Mouse (Mus musculus) limb, embryonic 14.5 days (tissue): ENCODE data around the gene Ppp1cc. TPM values are rescaled to one million over a fixed set of nuclear protein-coding genes. Genes with fewer than 3 reads are reported as not detected.

ENCODE experiments used
- ATAC-seq: fragments of 200-750 bp; cut with Nextera tagmentation; 2 replicates; pipeline ENCODE4 v1.8.0; 2017; ENCODE audit warnings: low read depth, moderate number of reproducible peaks, moderate TSS enrichment; ENCODE audit not compliant: low FRiP score
- DNase-seq: peaks from one replicate; pipeline ENCODE4 v3.0.0-alpha.2; 2015; ENCODE audit warnings: low spot score
- H3K27ac ChIP-seq: fragments of 300-500 bp; sonication (generic); replicated peaks from 2 replicates; pipeline ENCODE4 v1.5.1; 2014; ENCODE audit warnings: low read depth, mild to moderate bottlenecking, low read length, moderate library complexity, mixed read lengths
- H3K27me3 ChIP-seq: fragments of 300-500 bp; sonication (generic); 2 replicates; pipeline ENCODE4 v1.6.1; 2014; ENCODE audit warnings: low read length, mixed read lengths; ENCODE audit not compliant: control insufficient read depth, insufficient read depth
- H3K36me3 ChIP-seq: fragments of 300-500 bp; sonication (generic); 2 replicates; pipeline ENCODE4 v1.6.1; 2014; ENCODE audit warnings: mild to moderate bottlenecking, low read length, moderate library complexity, mixed read lengths; ENCODE audit not compliant: control insufficient read depth, insufficient read depth
- H3K4me1 ChIP-seq: fragments of 300-500 bp; sonication (generic); 2 replicates; pipeline ENCODE4 v1.6.1; 2014; ENCODE audit warnings: antibody characterized with exemption, low read length, mixed read lengths; ENCODE audit not compliant: control insufficient read depth, insufficient read depth
- H3K4me2 ChIP-seq: fragments of 300-500 bp; sonication (generic); replicated peaks from 2 replicates; pipeline ENCODE4 v1.6.1; 2014; ENCODE audit warnings: low read depth, mild to moderate bottlenecking, low read length, moderate library complexity; ENCODE audit not compliant: severe bottlenecking
- H3K4me3 ChIP-seq: fragments of 300-500 bp; sonication (generic); replicated peaks from 2 replicates; pipeline ENCODE4 v1.5.1; 2014; ENCODE audit warnings: low read length
- H3K9ac ChIP-seq: fragments of 300-500 bp; sonication (generic); 2 replicates; pipeline ENCODE4 v1.6.1; 2014; ENCODE audit warnings: mild to moderate bottlenecking, low read depth, low read length, moderate library complexity; ENCODE audit not compliant: severe bottlenecking
- H3K9me3 ChIP-seq: fragments of 300-500 bp; sonication (generic); 2 replicates; pipeline ENCODE4 v1.6.1; 2016; ENCODE audit warnings: low read length; ENCODE audit not compliant: control insufficient read depth
- POLR2A ChIP-seq: fragments of 200-500 bp; IDR thresholded peaks from 2 replicates; pipeline ENCODE4 v1.8.0; 2012; ENCODE audit warnings: inconsistent platforms, mild to moderate bottlenecking, moderate library complexity, borderline replicate concordance; ENCODE audit not compliant: insufficient read depth, insufficient read length; ENCODE audit errors: extremely low read depth
- WGBS: fragments of 180-500 bp; shearing (Covaris S2); extraction: QIAGEN DNeasy Blood & Tissue Kit; methylation state at CpG from one replicate; pipeline ENCODE4 v1.1.7; 2014; 5-methylcytosine and 5-hydroxymethylcytosine counted together
- polyA plus RNA-seq, 2 experiments: library from polyadenylated mRNA; depleted of rRNA in 1 of 2; stranded (reverse) in 1 of 2; unstranded in 1 of 2; fragments of >200 nt; fragmentation: Nextera tagmentation in 1 of 2; extraction: Ambion mirVana in 1 of 2; gene quantifications; 2 replicates each; pipeline versions ENCODE4 v1.2.1 to v1.2.3; 2012 to 2014

Gene Ppp1cc
- polyA plus RNA-seq, 2 experiments = 234 to 275 TPM

- no peak for TF ChIP-seq POLR2A
- H3K9ac ChIP-seq = no peak overlapping the region
- no peaks in the 10 kb centered on the region for H3K4me1 ChIP-seq
- H3K9me3 ChIP-seq = no peaks in the 10 kb centered on the region
- H3K27me3 ChIP-seq = no peaks in the 10 kb centered on the region
- no peak overlapping the region for H3K4me2 ChIP-seq
- H3K27ac ChIP-seq = no peak overlapping the region
- H3K36me3 ChIP-seq = no peaks in the 10 kb centered on the region
- DNase-seq (no peak), ATAC-seq (no peak)
- no peak overlapping the region for H3K4me3 ChIP-seq
- WGBS = 80% methylated on average over 7 of the region's 7 CpGs
Measured at GRCm38 (mm10) chr5:122113450-122113849, 44.6 kb upstream of the Ppp1cc start.

GRCm38 (mm10) chr5:122114176-122114575 is 43.9 kb upstream of the Ppp1cc start:
- DNase-seq (no peak), ATAC-seq (no peak)
- no peaks in the 10 kb centered on the region for H3K36me3 ChIP-seq
- no peak for TF ChIP-seq POLR2A
- WGBS = 2% methylated on average over 2 of the region's 2 CpGs
- H3K27me3 ChIP-seq = no peaks in the 10 kb centered on the region
- no peak overlapping the region for H3K4me2 ChIP-seq
- H3K9ac ChIP-seq = no peak overlapping the region
- no peak overlapping the region for H3K4me3 ChIP-seq
- no peaks in the 10 kb centered on the region for H3K4me1 ChIP-seq
- no peaks in the 10 kb centered on the region for H3K9me3 ChIP-seq
- no peak overlapping the region for H3K27ac ChIP-seq

GRCm38 (mm10) chr5:122115266-122115763 is 42.8 kb upstream of the Ppp1cc start:
- H3K27me3 ChIP-seq = no peaks in the 10 kb centered on the region
- H3K9ac ChIP-seq = no peak overlapping the region
- ATAC-seq = no peak
- no peak for DNase-seq
- no peak overlapping the region for H3K27ac ChIP-seq
- H3K4me1 ChIP-seq = no peaks in the 10 kb centered on the region
- H3K4me3 ChIP-seq = no peak overlapping the region
- H3K9me3 ChIP-seq = no peaks in the 10 kb centered on the region
- no peak overlapping the region for H3K4me2 ChIP-seq
- H3K36me3 ChIP-seq = no peaks in the 10 kb centered on the region
- 88% methylated on average over 9 of the region's 9 CpGs for WGBS
- TF ChIP-seq POLR2A = no peak

GRCm38 (mm10) chr5:122116243-122116642 is 41.8 kb upstream of the Ppp1cc start:
- Histone ChIP-seq H3K9me3 (no peaks in the 10 kb centered on the region), H3K27me3 (no peaks in the 10 kb centered on the region), H3K4me2 (no peak overlapping the region), H3K27ac (no peak overlapping the region), H3K9ac (no peak overlapping the region), H3K4me1 (no peaks in the 10 kb centered on the region), H3K4me3 (no peak overlapping the region), H3K36me3 (no peaks in the 10 kb centered on the region)
- DNase-seq (no peak), ATAC-seq (no peak)
- TF ChIP-seq POLR2A = no peak
- WGBS = 79% methylated on average over 6 of the region's 6 CpGs

DNA sequence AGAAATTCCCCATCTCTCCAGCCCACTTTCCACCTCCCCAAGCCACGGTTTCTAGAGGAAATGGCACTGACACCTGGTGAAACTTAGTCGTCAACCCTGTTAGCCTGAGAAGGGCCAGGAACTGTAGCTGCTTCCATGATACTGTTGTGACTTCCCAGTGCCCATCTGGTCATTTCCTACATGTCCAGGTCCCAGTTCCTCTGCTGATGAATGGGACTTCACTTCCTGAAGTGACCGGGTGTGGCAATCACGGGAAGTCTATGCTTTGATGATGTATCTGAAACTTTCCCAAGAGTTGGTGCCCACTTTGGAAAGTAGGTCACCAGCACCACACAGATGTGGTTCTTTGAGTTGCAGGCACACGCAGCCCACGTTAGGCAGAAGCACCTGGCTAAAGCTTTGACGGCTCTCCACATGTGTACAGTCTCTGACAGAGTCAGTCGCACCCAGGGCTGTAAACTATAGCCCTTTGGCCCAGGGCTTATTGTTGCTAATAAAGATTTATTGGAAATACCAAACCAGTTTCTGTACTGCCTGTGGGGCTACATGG is 32.8 kb upstream of the Ppp1cc start:
- Histone ChIP-seq H3K9ac (no peak overlapping the region), H3K4me2 (no peak overlapping the region), H3K4me3 (no peak overlapping the region), H3K9me3 (no peaks in the 10 kb centered on the region), H3K36me3 (no peaks in the 10 kb centered on the region), H3K27ac (no peak overlapping the region), H3K27me3 (no peaks in the 10 kb centered on the region), H3K4me1 (peaks cover 3% of the 10 kb centered on the region; the same call in 1 of the 2 replicates)
- no peak for DNase-seq
- ATAC-seq = no peak
- 39% methylated on average over 8 of the region's 8 CpGs for WGBS
- TF ChIP-seq POLR2A = no peak
